Mouse (Mus musculus): ENCODE measurements at regions not wholly inside any gene's neighbourhood (a gene's known extent, or its start where the extent isn't known, plus 50 kb on each side); places are given as distances from the start of the nearest gene placed in this dataset.

DNA sequence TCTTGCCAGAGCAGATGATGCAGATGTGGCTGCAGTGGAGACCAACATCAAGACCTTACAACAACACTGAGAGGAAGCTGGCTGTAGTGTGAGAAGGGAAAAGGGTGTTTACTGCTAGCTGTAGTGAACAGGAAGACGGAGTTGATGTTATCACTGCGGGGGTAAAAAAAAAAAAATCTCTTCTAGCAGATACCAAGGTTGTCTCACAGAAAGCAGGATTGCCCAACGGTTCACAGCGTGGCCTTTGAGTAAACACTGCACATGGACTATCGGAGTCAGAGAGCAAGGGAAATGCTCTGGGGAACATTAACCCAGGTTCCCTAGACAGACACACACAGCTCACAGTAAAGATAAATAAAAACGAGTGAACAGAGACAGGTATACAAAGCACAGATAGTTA is 192.8 kb downstream of the Ly86 start:
- peaks cover 16% of the 10 kb centered on the region; the same call in 1 of the 2 replicates for H3K4me1 ChIP-seq (ENCODE audit: control insufficient read depth, insufficient read depth, insufficient read length)
- H3K4me3 ChIP-seq (ENCODE audit: extremely low read depth, insufficient read depth, insufficient read length): no peak overlapping the region
- no peak for DNase-seq (ENCODE audit: low read depth in 1 of 2, low spot score in 2 of 2)
- no peaks in the 10 kb centered on the region for H3K27me3 ChIP-seq (ENCODE audit: control insufficient read depth, insufficient read depth, low read length)
- H3K36me3 ChIP-seq (ENCODE audit: control insufficient read depth, insufficient read depth, low read length): no peaks in the 10 kb centered on the region
- TF ChIP-seq CTCF (IDR thresholded peaks at IDR 0.05; ENCODE audit: extremely low read depth, insufficient read depth, insufficient read length, insufficient replicate concordance) (no peak), POLR2A (IDR thresholded peaks at IDR 0.05; ENCODE audit: low read depth, low read length) (no peak)
- WGBS: 19% methylated on average over 6 of the region's 6 CpGs
- peak overlapping the region; percentile 86 for H3K27ac ChIP-seq (ENCODE audit: insufficient read depth, low read length)

DNA sequence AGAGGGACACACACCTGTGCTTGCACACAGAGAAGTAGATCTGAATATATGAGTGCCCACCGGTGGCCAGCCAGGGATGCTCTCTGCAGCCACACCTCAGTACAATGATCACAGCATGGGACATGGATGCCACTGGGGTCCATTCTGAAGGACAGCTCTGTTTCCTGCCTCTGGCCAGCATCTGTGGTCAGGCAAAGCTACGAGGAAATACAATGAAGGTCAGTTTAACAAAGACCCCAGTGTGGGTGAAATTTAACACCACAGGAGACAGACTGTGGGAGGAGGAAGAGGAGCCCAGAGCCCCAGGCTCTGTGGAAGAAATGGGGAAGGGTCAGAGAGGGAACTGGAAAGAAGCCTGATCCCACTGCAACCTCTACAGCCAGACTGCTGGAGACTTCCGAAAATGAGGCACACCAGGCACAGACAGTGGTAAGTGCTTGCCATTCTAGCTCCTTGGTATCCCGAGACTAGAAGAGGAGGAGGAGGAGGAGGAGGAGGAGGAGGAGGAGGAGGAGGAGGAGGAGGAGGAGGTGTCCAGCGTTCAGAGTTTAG is 196.0 kb downstream of the Ly86 start:
- Histone ChIP-seq H3K4me1 (ENCODE audit: control insufficient read depth, insufficient read depth, insufficient read length) (peaks cover 16% of the 10 kb centered on the region; the same call in 1 of the 2 replicates), H3K4me3 (ENCODE audit: extremely low read depth, insufficient read depth, insufficient read length) (no peak overlapping the region), H3K27ac (ENCODE audit: insufficient read depth, low read length) (peak overlapping the region; percentile 31; the same call in 1 of the 2 replicates), H3K36me3 (ENCODE audit: control insufficient read depth, insufficient read depth, low read length) (no peaks in the 10 kb centered on the region), H3K27me3 (ENCODE audit: control insufficient read depth, insufficient read depth, low read length) (no peaks in the 10 kb centered on the region)
- TF ChIP-seq CTCF (IDR thresholded peaks at IDR 0.05; ENCODE audit: extremely low read depth, insufficient read depth, insufficient read length, insufficient replicate concordance) (no peak), POLR2A (IDR thresholded peaks at IDR 0.05; ENCODE audit: low read depth, low read length) (no peak)
- no peak for DNase-seq (ENCODE audit: low read depth in 1 of 2, low spot score in 2 of 2)
- 36% methylated on average over 5 of the region's 5 CpGs for WGBS

DNA sequence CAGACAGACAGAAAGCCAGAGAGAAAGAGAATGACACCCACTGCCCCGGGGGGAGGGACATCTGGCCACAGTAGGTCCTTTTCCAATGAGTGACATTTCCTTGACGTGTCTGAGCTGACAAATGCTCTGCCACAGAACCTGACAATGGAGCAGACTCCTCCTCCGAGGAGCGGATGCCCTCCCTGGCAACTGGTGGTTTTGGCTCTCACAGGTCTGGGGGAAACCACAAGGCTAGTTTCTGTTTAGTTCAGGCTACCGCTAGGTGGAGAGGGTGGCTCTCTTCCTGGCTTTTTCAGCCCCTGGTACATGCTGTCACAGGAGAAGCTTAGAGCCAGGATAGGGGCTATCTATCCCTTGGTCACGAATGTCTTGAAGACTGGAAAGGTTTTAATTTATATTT is 196.7 kb downstream of the Ly86 start:
- WGBS: 2% methylated on average over 6 of the region's 6 CpGs
- no peaks in the 10 kb centered on the region for H3K36me3 ChIP-seq (ENCODE audit: control insufficient read depth, insufficient read depth, low read length)
- H3K4me1 ChIP-seq (ENCODE audit: control insufficient read depth, insufficient read depth, insufficient read length): peaks cover 16% of the 10 kb centered on the region; the same call in 1 of the 2 replicates
- peak; percentile 64 to 80 for DNase-seq (ENCODE audit: low read depth in 1 of 2, low spot score in 2 of 2)
- H3K27ac ChIP-seq (ENCODE audit: insufficient read depth, low read length): peak overlapping the region; percentile 15; the same call in 1 of the 2 replicates
- TF ChIP-seq CTCF (IDR thresholded peaks at IDR 0.05; ENCODE audit: extremely low read depth, insufficient read depth, insufficient read length, insufficient replicate concordance): peak; percentile 58; the same call in 1 of the 2 replicates
- TF ChIP-seq POLR2A (IDR thresholded peaks at IDR 0.05; ENCODE audit: low read depth, low read length): no peak
- H3K4me3 ChIP-seq (ENCODE audit: extremely low read depth, insufficient read depth, insufficient read length): no peak overlapping the region
- H3K27me3 ChIP-seq (ENCODE audit: control insufficient read depth, insufficient read depth, low read length): no peaks in the 10 kb centered on the region

DNA sequence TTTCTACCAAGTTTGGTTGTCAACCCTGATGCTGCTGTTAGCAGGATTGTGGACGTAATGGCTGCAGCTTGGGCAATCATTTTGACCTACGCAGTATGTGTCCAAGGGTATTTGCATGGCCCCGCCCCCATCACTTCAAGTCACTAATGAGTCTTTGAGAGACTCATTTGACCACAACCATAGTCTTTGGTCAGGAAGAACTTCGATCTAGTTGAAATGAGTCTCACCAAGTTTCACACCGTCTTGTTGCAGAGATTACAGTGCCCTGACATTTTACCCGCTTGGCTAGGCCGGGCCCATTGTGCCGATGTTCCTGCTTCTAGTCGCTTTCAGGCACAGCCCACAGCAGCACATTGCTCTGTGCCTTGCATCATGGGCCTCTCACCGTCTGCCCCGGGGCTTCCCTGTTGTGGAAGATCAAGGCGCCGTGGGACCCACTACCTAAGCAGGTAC is 197.8 kb downstream of the Ly86 start:
- no peak overlapping the region for H3K4me3 ChIP-seq (ENCODE audit: extremely low read depth, insufficient read depth, insufficient read length)
- no peak for DNase-seq (ENCODE audit: low read depth in 1 of 2, low spot score in 2 of 2)
- H3K36me3 ChIP-seq (ENCODE audit: control insufficient read depth, insufficient read depth, low read length): no peaks in the 10 kb centered on the region
- no peaks in the 10 kb centered on the region for H3K27me3 ChIP-seq (ENCODE audit: control insufficient read depth, insufficient read depth, low read length)
- TF ChIP-seq POLR2A (IDR thresholded peaks at IDR 0.05; ENCODE audit: low read depth, low read length): no peak
- TF ChIP-seq CTCF (IDR thresholded peaks at IDR 0.05; ENCODE audit: extremely low read depth, insufficient read depth, insufficient read length, insufficient replicate concordance): no peak
- no peak overlapping the region for H3K27ac ChIP-seq (ENCODE audit: insufficient read depth, low read length)
- peaks cover 13% of the 10 kb centered on the region; the same call in 1 of the 2 replicates for H3K4me1 ChIP-seq (ENCODE audit: control insufficient read depth, insufficient read depth, insufficient read length)
- 78% methylated on average over 13 of the region's 13 CpGs for WGBS

DNA sequence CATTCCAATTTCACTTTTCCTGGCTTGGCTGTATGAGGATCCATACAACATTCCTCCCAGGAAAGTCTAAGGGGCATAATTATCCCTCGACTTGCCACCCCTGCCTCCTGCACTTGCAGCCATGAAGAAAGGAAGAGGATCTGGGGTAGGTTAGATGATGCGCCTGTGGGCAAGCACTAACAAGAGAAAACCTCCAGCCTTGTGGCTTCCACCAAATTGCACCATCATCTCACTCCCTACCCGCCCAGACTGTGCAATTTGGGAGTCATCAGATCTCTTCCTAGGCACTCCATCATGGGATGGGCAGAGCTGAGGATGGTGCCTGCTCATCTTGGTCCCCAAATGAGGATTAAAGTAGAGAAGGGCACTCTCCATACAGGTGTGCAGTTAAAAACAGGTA is 198.8 kb downstream of the Ly86 start:
- no peaks in the 10 kb centered on the region for H3K36me3 ChIP-seq (ENCODE audit: control insufficient read depth, insufficient read depth, low read length)
- 77% methylated on average over 3 of the region's 3 CpGs for WGBS
- H3K4me3 ChIP-seq (ENCODE audit: extremely low read depth, insufficient read depth, insufficient read length): no peak overlapping the region
- no peaks in the 10 kb centered on the region for H3K27me3 ChIP-seq (ENCODE audit: control insufficient read depth, insufficient read depth, low read length)
- H3K4me1 ChIP-seq (ENCODE audit: control insufficient read depth, insufficient read depth, insufficient read length): peaks cover 10% of the 10 kb centered on the region; the same call in 1 of the 2 replicates
- no peak overlapping the region for H3K27ac ChIP-seq (ENCODE audit: insufficient read depth, low read length)
- TF ChIP-seq POLR2A (IDR thresholded peaks at IDR 0.05; ENCODE audit: low read depth, low read length) (no peak), CTCF (IDR thresholded peaks at IDR 0.05; ENCODE audit: extremely low read depth, insufficient read depth, insufficient read length, insufficient replicate concordance) (no peak)
- DNase-seq (ENCODE audit: low read depth in 1 of 2, low spot score in 2 of 2): no peak

DNA sequence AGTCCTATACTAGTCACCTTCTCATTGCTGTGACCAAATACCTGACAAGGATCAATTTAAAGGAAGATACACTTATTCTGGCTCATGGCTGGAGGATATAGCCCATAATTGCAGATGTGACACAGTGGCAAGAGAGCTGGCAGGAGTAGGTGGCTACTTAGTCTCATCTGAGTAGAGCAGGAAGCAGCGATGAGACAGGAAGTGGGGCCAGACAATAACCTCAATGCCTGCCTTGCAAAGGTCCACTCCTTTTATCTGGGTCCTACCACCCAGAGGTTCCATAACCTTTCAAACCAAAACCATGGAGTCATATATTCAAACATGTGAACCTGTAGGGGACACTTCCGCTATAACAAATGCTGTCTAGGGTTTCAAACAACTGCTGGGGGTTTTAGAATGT is 199.7 kb downstream of the Ly86 start:
- TF ChIP-seq CTCF (IDR thresholded peaks at IDR 0.05; ENCODE audit: extremely low read depth, insufficient read depth, insufficient read length, insufficient replicate concordance) (no peak), POLR2A (IDR thresholded peaks at IDR 0.05; ENCODE audit: low read depth, low read length) (no peak)
- no peak for DNase-seq (ENCODE audit: low read depth in 1 of 2, low spot score in 2 of 2)
- peaks cover 10% of the 10 kb centered on the region; the same call in 1 of the 2 replicates for H3K4me1 ChIP-seq (ENCODE audit: control insufficient read depth, insufficient read depth, insufficient read length)
- H3K27ac ChIP-seq (ENCODE audit: insufficient read depth, low read length): no peak overlapping the region
- H3K4me3 ChIP-seq (ENCODE audit: extremely low read depth, insufficient read depth, insufficient read length): no peak overlapping the region
- no peaks in the 10 kb centered on the region for H3K27me3 ChIP-seq (ENCODE audit: control insufficient read depth, insufficient read depth, low read length)
- WGBS: 55% methylated on average over 2 of the region's 2 CpGs
- H3K36me3 ChIP-seq (ENCODE audit: control insufficient read depth, insufficient read depth, low read length): no peaks in the 10 kb centered on the region

DNA sequence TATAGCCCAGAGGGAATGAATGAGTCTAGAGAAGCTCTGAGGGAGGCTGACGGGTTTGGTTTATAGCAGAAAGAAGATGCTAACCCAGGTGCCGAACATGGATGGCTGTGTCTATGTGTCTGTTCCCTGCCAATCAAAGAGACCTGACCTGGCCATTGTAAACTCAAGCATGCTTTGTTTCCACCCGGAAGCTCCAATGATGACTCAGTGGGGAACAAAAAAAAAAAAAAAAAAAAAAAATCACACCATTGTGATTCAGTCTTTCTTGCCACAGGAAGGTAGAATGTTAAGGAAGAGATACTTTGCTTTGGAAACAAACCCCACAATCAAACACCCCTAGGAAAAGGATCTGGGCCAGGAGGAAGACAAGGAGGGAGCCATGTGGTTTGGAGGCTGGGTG is 201.5 kb downstream of the Ly86 start:
- no peak overlapping the region for H3K4me3 ChIP-seq (ENCODE audit: extremely low read depth, insufficient read depth, insufficient read length)
- TF ChIP-seq POLR2A (IDR thresholded peaks at IDR 0.05; ENCODE audit: low read depth, low read length) (no peak), CTCF (IDR thresholded peaks at IDR 0.05; ENCODE audit: extremely low read depth, insufficient read depth, insufficient read length, insufficient replicate concordance) (no peak)
- WGBS: 83% methylated on average over 3 of the region's 3 CpGs

More for the DNA sequence above, 201.5 kb downstream of the Ly86 start:
- no peaks in the 10 kb centered on the region for H3K27me3 ChIP-seq (ENCODE audit: control insufficient read depth, insufficient read depth, low read length)
- no peak overlapping the region for H3K27ac ChIP-seq (ENCODE audit: insufficient read depth, low read length)
- H3K36me3 ChIP-seq (ENCODE audit: control insufficient read depth, insufficient read depth, low read length): no peaks in the 10 kb centered on the region
- peaks cover 6% of the 10 kb centered on the region; the same call in 1 of the 2 replicates for H3K4me1 ChIP-seq (ENCODE audit: control insufficient read depth, insufficient read depth, insufficient read length)
- DNase-seq (ENCODE audit: low read depth in 1 of 2, low spot score in 2 of 2): no peak
